Mouse (Mus musculus): ENCODE measurements around the gene Elmo1. TPM values are rescaled to one million over a fixed set of nuclear protein-coding genes. Genes with fewer than 3 reads are reported as not detected.

The Elmo1 gene
- total and polyA plus RNA-seq, 3 experiments, result 5.2 to 7.6 TPM; not detected in 1

DNA sequence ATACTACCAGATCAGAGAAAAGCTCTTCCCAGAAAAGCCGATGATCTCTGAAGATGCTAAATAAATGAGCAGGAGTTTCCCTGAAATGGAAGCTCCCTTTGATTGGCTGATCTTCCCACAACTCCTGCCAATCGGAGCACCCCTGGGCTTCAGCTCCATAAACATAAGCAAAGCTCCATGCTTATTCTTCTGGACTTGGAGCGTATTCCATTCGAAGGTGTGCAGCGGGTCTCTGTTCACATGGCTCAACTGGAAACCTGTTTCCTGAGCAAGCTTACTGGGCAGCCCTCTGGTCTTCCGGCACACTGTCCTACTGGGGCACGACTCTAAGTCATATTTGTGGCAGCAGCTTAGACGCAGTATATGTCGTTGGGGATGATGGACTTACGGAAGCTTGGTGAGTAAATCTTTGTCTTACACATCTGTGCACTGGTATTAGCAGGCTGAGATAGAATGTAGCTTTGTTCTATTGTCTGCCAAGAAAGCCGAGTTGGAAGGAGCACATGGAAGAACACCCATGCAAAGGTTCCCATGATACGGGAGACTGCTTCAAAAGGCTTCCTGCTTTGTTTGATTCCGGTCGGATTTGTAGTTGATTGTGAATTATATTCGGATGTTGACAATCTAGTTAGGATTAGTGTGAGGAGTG lies 382.6 kb downstream of the Elmo1 start:
- Histone ChIP-seq H3K9ac (ENCODE audit: control insufficient read depth, low read depth, low read length, poor library complexity, severe bottlenecking) (no peak overlapping the region), H3K79me2 (ENCODE audit: control insufficient read depth, insufficient read depth, low read length, poor library complexity) (no peaks in the 10 kb centered on the region), H3K4me1 (ENCODE audit: control insufficient read depth in 1 of 2, insufficient read depth in 2 of 2, low read length in 2 of 2) (no peaks in the 10 kb centered on the region), H3K27ac (ENCODE audit: control insufficient read depth, low read depth, low read length) (no peak overlapping the region), H3K27me3 (ENCODE audit: control insufficient read depth in 1 of 2, insufficient read depth in 2 of 2, low read length in 2 of 2) (no peaks in the 10 kb centered on the region), H3K36me3 (ENCODE audit: control insufficient read depth in 1 of 2, insufficient read depth in 2 of 2, low read length in 2 of 2) (no peaks in the 10 kb centered on the region), H3K9me3 (replicated peaks; ENCODE audit: insufficient read depth, low read length) (no peaks in the 10 kb centered on the region), H3K4me3 (ENCODE audit: control insufficient read depth in 1 of 2, insufficient read depth in 1 of 2, low read depth in 2 of 2, low read length in 2 of 2) (no peak overlapping the region)
- DNase-seq (ENCODE audit: low read depth, low spot score), result no peak
- TF ChIP-seq MAZ (IDR thresholded peaks at IDR 0.05; ENCODE audit: low read depth, low read length) (no peak), MAX (IDR thresholded peaks at IDR 0.05; ENCODE audit: low read length) (no peak), ZMIZ1 (IDR thresholded peaks at IDR 0.05; ENCODE audit: low read depth, low read length) (no peak), TBP (IDR thresholded peaks at IDR 0.05; ENCODE audit: low read depth, low read length) (no peak), BHLHE40 (IDR thresholded peaks at IDR 0.05; ENCODE audit: borderline replicate concordance, low read depth, low read length) (no peak), RCOR1 (IDR thresholded peaks at IDR 0.05; ENCODE audit: low read depth, low read length) (no peak)

DNA sequence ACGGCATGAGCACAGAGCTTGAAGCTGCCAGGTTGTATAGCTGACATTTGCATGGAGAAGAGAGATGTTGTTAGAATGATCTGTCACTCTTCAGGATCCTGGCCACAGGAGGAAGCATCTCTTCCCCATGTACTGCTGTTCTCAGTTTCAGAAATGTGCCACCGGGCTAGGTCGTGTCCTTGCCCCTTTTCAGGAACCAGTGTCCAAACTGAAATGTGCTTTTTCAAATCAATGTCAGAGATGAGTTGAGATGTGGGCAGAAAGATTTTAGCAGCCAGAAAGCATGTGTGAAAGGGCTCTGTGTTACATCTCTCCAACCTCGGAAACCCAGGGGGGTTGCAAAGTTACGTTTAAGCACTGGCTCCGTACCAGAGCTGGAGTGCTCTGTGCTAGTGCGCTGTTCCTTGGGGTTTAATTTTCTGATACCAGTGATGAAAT lies 383.3 kb downstream of the Elmo1 start:
- no peak overlapping the region for H3K27ac ChIP-seq (ENCODE audit: control insufficient read depth, low read depth, low read length)
- H3K27me3 ChIP-seq (ENCODE audit: control insufficient read depth in 1 of 2, insufficient read depth in 2 of 2, low read length in 2 of 2), result no peaks in the 10 kb centered on the region
- no peaks in the 10 kb centered on the region for H3K4me1 ChIP-seq (ENCODE audit: control insufficient read depth in 1 of 2, insufficient read depth in 2 of 2, low read length in 2 of 2)
- no peaks in the 10 kb centered on the region for H3K9me3 ChIP-seq (replicated peaks; ENCODE audit: insufficient read depth, low read length)
- TF ChIP-seq RCOR1 (IDR thresholded peaks at IDR 0.05; ENCODE audit: low read depth, low read length) (no peak), ZC3H11A (IDR thresholded peaks at IDR 0.05; ENCODE audit: low read depth, low read length) (no peak), NELFE (IDR thresholded peaks at IDR 0.05; ENCODE audit: low read depth, low read length) (no peak), EP300 (IDR thresholded peaks at IDR 0.05; ENCODE audit: low read depth in 1 of 2, low read length in 2 of 2) (no peak), ZMIZ1 (IDR thresholded peaks at IDR 0.05; ENCODE audit: low read depth, low read length) (no peak), TCF12 (IDR thresholded peaks at IDR 0.05; ENCODE audit: low read depth, low read length) (no peak), ELF1 (IDR thresholded peaks at IDR 0.05; ENCODE audit: low read depth, low read length) (no peak), ZNF384 (IDR thresholded peaks at IDR 0.05; ENCODE audit: low read depth, low read length) (no peak), CHD1 (IDR thresholded peaks at IDR 0.05; ENCODE audit: low read depth, low read length) (no peak)
- no peak for DNase-seq (ENCODE audit: low read depth, low spot score)
- H3K36me3 ChIP-seq (ENCODE audit: control insufficient read depth in 1 of 2, insufficient read depth in 2 of 2, low read length in 2 of 2), result no peaks in the 10 kb centered on the region
- H3K9ac ChIP-seq (ENCODE audit: control insufficient read depth, low read depth, low read length, poor library complexity, severe bottlenecking), result no peak overlapping the region
- H3K4me3 ChIP-seq (ENCODE audit: control insufficient read depth in 1 of 2, insufficient read depth in 1 of 2, low read depth in 2 of 2, low read length in 2 of 2), result no peak overlapping the region
- H3K79me2 ChIP-seq (ENCODE audit: control insufficient read depth, insufficient read depth, low read length, poor library complexity), result no peaks in the 10 kb centered on the region

DNA sequence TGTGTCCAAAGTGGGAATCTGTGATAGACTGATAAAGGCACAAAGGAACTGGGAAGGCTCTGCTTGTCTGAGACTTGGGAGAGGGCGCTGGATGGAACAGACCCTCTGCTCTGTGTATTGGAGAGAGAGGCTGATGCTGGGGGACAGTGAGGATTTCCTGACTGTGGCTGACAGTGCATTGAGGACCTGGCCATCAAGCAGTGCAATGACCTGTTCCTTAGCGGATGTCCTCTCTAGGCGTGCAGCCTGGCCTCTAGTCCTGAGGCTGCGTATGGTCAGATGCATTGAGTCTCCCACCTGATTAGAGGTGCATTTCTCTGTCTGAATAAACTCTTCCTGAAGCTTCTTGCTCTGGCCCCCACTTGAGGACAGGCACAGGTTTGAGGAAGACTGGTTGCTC lies 384.2 kb downstream of the Elmo1 start:
- H3K9me3 ChIP-seq (replicated peaks; ENCODE audit: insufficient read depth, low read length), result no peaks in the 10 kb centered on the region
- DNase-seq (ENCODE audit: low read depth, low spot score), result no peak
- H3K36me3 ChIP-seq (ENCODE audit: control insufficient read depth in 1 of 2, insufficient read depth in 2 of 2, low read length in 2 of 2), result no peaks in the 10 kb centered on the region
- H3K27me3 ChIP-seq (ENCODE audit: control insufficient read depth in 1 of 2, insufficient read depth in 2 of 2, low read length in 2 of 2), result no peaks in the 10 kb centered on the region
- H3K79me2 ChIP-seq (ENCODE audit: control insufficient read depth, insufficient read depth, low read length, poor library complexity), result no peaks in the 10 kb centered on the region
- H3K4me1 ChIP-seq (ENCODE audit: control insufficient read depth in 1 of 2, insufficient read depth in 2 of 2, low read length in 2 of 2), result no peaks in the 10 kb centered on the region
- TF ChIP-seq HCFC1 (IDR thresholded peaks at IDR 0.05; ENCODE audit: low read depth, low read length), result no peak
- no peak for TF ChIP-seq POLR2AphosphoS5 (IDR thresholded peaks at IDR 0.05; ENCODE audit: borderline replicate concordance, low read depth, low read length)
- TF ChIP-seq CTCF (IDR thresholded peaks at IDR 0.05 in 2 of 3, conservative IDR thresholded peaks at IDR 0.05 in 1 of 3; ENCODE audit: control insufficient read depth in 1 of 3, insufficient read depth in 1 of 3, low read depth in 2 of 3, low read length in 3 of 3, poor library complexity in 1 of 3, severe bottlenecking in 1 of 3), result no peak
- TF ChIP-seq ZNF384 (IDR thresholded peaks at IDR 0.05; ENCODE audit: low read depth, low read length), result no peak
- no peak overlapping the region for H3K9ac ChIP-seq (ENCODE audit: control insufficient read depth, low read depth, low read length, poor library complexity, severe bottlenecking)
- no peak overlapping the region for H3K27ac ChIP-seq (ENCODE audit: control insufficient read depth, low read depth, low read length)
- H3K4me3 ChIP-seq (ENCODE audit: control insufficient read depth in 1 of 2, insufficient read depth in 1 of 2, low read depth in 2 of 2, low read length in 2 of 2), result no peak overlapping the region
